Mouse (Mus musculus) neural tube, embryonic 15.5 days (tissue): Measurements from ENCODE around the gene Naa35. TPM values are rescaled to one million over a fixed set of nuclear protein-coding genes. Genes with fewer than 3 reads are reported as not detected.

Source experiments
- ATAC-seq: fragments of 200-750 bp; cut with Nextera tagmentation; 2 replicates; pipeline ENCODE4 v1.8.0; 2017; ENCODE audit warnings: mild to moderate bottlenecking, moderate TSS enrichment, moderate library complexity; ENCODE audit not compliant: low FRiP score
- H3K27ac ChIP-seq: fragments of 300-500 bp; sonication (generic); replicated peaks from 2 replicates; pipeline ENCODE4 v1.5.1; 2015; ENCODE audit warnings: mild to moderate bottlenecking, inconsistent platforms
- H3K27me3 ChIP-seq: fragments of 300-500 bp; sonication (generic); replicated peaks from 2 replicates; pipeline ENCODE4 v1.6.1; 2015; ENCODE audit warnings: inconsistent platforms
- H3K36me3 ChIP-seq: fragments of 300-500 bp; sonication (generic); 2 replicates; pipeline ENCODE4 v1.6.1; 2015; ENCODE audit warnings: inconsistent platforms
- H3K4me1 ChIP-seq: fragments of 300-500 bp; sonication (generic); 2 replicates; pipeline ENCODE4 v1.6.1; 2015; ENCODE audit warnings: inconsistent platforms
- H3K4me2 ChIP-seq: fragments of 300-500 bp; sonication (generic); 2 replicates; pipeline ENCODE4 v1.6.1; 2015; ENCODE audit warnings: inconsistent platforms, mild to moderate bottlenecking, moderate library complexity
- H3K4me3 ChIP-seq: fragments of 300-500 bp; sonication (generic); replicated peaks from 2 replicates; pipeline ENCODE4 v1.5.1; 2015; ENCODE audit warnings: mild to moderate bottlenecking, inconsistent platforms
- H3K9ac ChIP-seq: fragments of 300-500 bp; sonication (generic); replicated peaks from 2 replicates; pipeline ENCODE4 v1.6.1; 2015; ENCODE audit warnings: mild to moderate bottlenecking, inconsistent platforms
- H3K9me3 ChIP-seq: fragments of 300-500 bp; sonication (generic); replicated peaks from 2 replicates; pipeline ENCODE4 v1.6.1; 2016; ENCODE audit warnings: inconsistent platforms
- WGBS: fragments of 180-500 bp; shearing (Covaris S2); methylation state at CpG from one replicate; pipeline ENCODE4 v1.1.7; 2015; ENCODE audit warnings: mixed read lengths; 5-methylcytosine and 5-hydroxymethylcytosine counted together
- polyA plus RNA-seq: library from polyadenylated mRNA; unstranded; fragments of >200 nt; fragmentation: Nextera tagmentation; extraction: Ambion mirVana; gene quantifications from 2 replicates; pipeline ENCODE4 v1.2.1, GENCODE M21; 2015

The Naa35 gene
- polyA plus RNA-seq, 1 experiment from 2014 or later, result 131 TPM

GRCm38 (mm10) chr13:59615152-59615551, 30.1 kb downstream of the Naa35 start:
- no peak overlapping the region for H3K4me3 ChIP-seq
- H3K27me3 ChIP-seq, result no peaks in the 10 kb centered on the region
- H3K4me2 ChIP-seq, result no peak overlapping the region
- no peaks in the 10 kb centered on the region for H3K9me3 ChIP-seq
- no peaks in the 10 kb centered on the region for H3K4me1 ChIP-seq
- 54% methylated on average over 4 of the region's 4 CpGs for WGBS
- peaks cover 73% of the 10 kb centered on the region for H3K36me3 ChIP-seq
- H3K27ac ChIP-seq, result no peak overlapping the region
- H3K9ac ChIP-seq, result no peak overlapping the region
- no peak for ATAC-seq

GRCm38 (mm10) chr13:59615554-59615953, 30.5 kb downstream of the Naa35 start:
- Histone ChIP-seq H3K4me2 (no peak overlapping the region), H3K9me3 (no peaks in the 10 kb centered on the region), H3K4me3 (no peak overlapping the region), H3K4me1 (no peaks in the 10 kb centered on the region), H3K9ac (no peak overlapping the region), H3K27me3 (no peaks in the 10 kb centered on the region), H3K27ac (no peak overlapping the region), H3K36me3 (peaks cover 72% of the 10 kb centered on the region)
- 88% methylated on average over 4 of the region's 4 CpGs for WGBS
- ATAC-seq, result no peak

GRCm38 (mm10) chr13:59618463-59618862, 33.4 kb downstream of the Naa35 start:
- Histone ChIP-seq H3K27ac (no peak overlapping the region), H3K9me3 (no peaks in the 10 kb centered on the region), H3K4me2 (no peak overlapping the region), H3K4me1 (no peaks in the 10 kb centered on the region), H3K9ac (no peak overlapping the region), H3K4me3 (no peak overlapping the region), H3K27me3 (no peaks in the 10 kb centered on the region), H3K36me3 (peaks cover 70% of the 10 kb centered on the region)
- WGBS, result 88% methylated on average over 6 of the region's 6 CpGs
- ATAC-seq, result no peak

GRCm38 (mm10) chr13:59621643-59622489, 36.8 kb downstream of the Naa35 start:
- Histone ChIP-seq H3K4me1 (no peaks in the 10 kb centered on the region), H3K36me3 (peaks cover 77% of the 10 kb centered on the region), H3K27me3 (no peaks in the 10 kb centered on the region), H3K4me3 (no peak overlapping the region), H3K9ac (no peak overlapping the region), H3K9me3 (no peaks in the 10 kb centered on the region), H3K4me2 (no peak overlapping the region), H3K27ac (no peak overlapping the region)
- whole genome bisulfite sequencing, result 92% methylated on average over 7 of the region's 7 CpGs
- no peak for ATAC-seq

GRCm38 (mm10) chr13:59624389-59624788, 39.3 kb downstream of the Naa35 start:
- ATAC-seq, result no peak
- Histone ChIP-seq H3K27ac (no peak overlapping the region), H3K27me3 (no peaks in the 10 kb centered on the region), H3K4me1 (no peaks in the 10 kb centered on the region), H3K9ac (no peak overlapping the region), H3K9me3 (no peaks in the 10 kb centered on the region), H3K36me3 (peaks cover 78% of the 10 kb centered on the region), H3K4me3 (no peak overlapping the region), H3K4me2 (no peak overlapping the region)
- WGBS, result 91% methylated on average over 3 of the region's 3 CpGs

- Histone ChIP-seq H3K4me2 (no peak overlapping the region), H3K9ac (no peak overlapping the region), H3K9me3 (no peaks in the 10 kb centered on the region), H3K4me3 (no peak overlapping the region), H3K27me3 (no peaks in the 10 kb centered on the region), H3K27ac (no peak overlapping the region), H3K4me1 (no peaks in the 10 kb centered on the region), H3K36me3 (peaks cover 81% of the 10 kb centered on the region)
- ATAC-seq, result no peak
- 92% methylated on average over 5 of the region's 5 CpGs for whole genome bisulfite sequencing
Measured at GRCm38 (mm10) chr13:59624903-59625302, 39.8 kb downstream of the Naa35 start.

GRCm38 (mm10) chr13:59626739-59627138, 41.7 kb downstream of the Naa35 start:
- H3K9ac ChIP-seq, result no peak overlapping the region
- peaks cover 82% of the 10 kb centered on the region for H3K36me3 ChIP-seq
- 91% methylated on average over 7 of the region's 7 CpGs for WGBS
- H3K4me2 ChIP-seq, result no peak overlapping the region
- H3K9me3 ChIP-seq, result no peaks in the 10 kb centered on the region
- no peak overlapping the region for H3K4me3 ChIP-seq
- no peaks in the 10 kb centered on the region for H3K4me1 ChIP-seq
- H3K27ac ChIP-seq, result no peak overlapping the region
- H3K27me3 ChIP-seq, result no peaks in the 10 kb centered on the region
- ATAC-seq, result no peak

GRCm38 (mm10) chr13:59634637-59635036, 49.6 kb downstream of the Naa35 start:
- H3K9ac ChIP-seq, result no peak overlapping the region
- H3K27ac ChIP-seq, result no peak overlapping the region
- no peaks in the 10 kb centered on the region for H3K27me3 ChIP-seq
- H3K4me3 ChIP-seq, result no peak overlapping the region
- 71% methylated on average over 5 of the region's 5 CpGs for WGBS
- no peak for ATAC-seq
- H3K9me3 ChIP-seq, result no peaks in the 10 kb centered on the region
- peaks cover 77% of the 10 kb centered on the region for H3K36me3 ChIP-seq
- no peaks in the 10 kb centered on the region for H3K4me1 ChIP-seq
- no peak overlapping the region for H3K4me2 ChIP-seq

- peaks cover 57% of the 10 kb centered on the region for H3K36me3 ChIP-seq
- H3K9ac ChIP-seq, result no peak overlapping the region
- no peaks in the 10 kb centered on the region for H3K27me3 ChIP-seq
- no peak overlapping the region for H3K4me3 ChIP-seq
- ATAC-seq, result no peak
- WGBS, result 90% methylated on average over 7 of the region's 7 CpGs
- H3K9me3 ChIP-seq, result no peaks in the 10 kb centered on the region
- H3K4me2 ChIP-seq, result no peak overlapping the region
- no peaks in the 10 kb centered on the region for H3K4me1 ChIP-seq
- no peak overlapping the region for H3K27ac ChIP-seq
Measured at GRCm38 (mm10) chr13:59637800-59638199, 52.7 kb downstream of the Naa35 start.

GRCm38 (mm10) chr13:59639368-59640177, 54.5 kb downstream of the Naa35 start:
- Histone ChIP-seq H3K4me1 (no peaks in the 10 kb centered on the region), H3K27ac (no peak overlapping the region), H3K27me3 (no peaks in the 10 kb centered on the region), H3K36me3 (peaks cover 39% of the 10 kb centered on the region), H3K9me3 (no peaks in the 10 kb centered on the region), H3K4me3 (no peak overlapping the region), H3K4me2 (no peak overlapping the region), H3K9ac (no peak overlapping the region)
- 90% methylated on average over 16 of the region's 16 CpGs for WGBS
- ATAC-seq, result no peak

- no peak for ATAC-seq
- peaks cover 33% of the 10 kb centered on the region for H3K36me3 ChIP-seq
- no peak overlapping the region for H3K4me3 ChIP-seq
- no peak overlapping the region for H3K27ac ChIP-seq
- H3K4me1 ChIP-seq, result no peaks in the 10 kb centered on the region
- no peak overlapping the region for H3K9ac ChIP-seq
- H3K4me2 ChIP-seq, result no peak overlapping the region
- WGBS, result 90% methylated on average over 6 of the region's 6 CpGs
- H3K9me3 ChIP-seq, result no peaks in the 10 kb centered on the region
- no peaks in the 10 kb centered on the region for H3K27me3 ChIP-seq
Measured at GRCm38 (mm10) chr13:59640178-59640440, 55.0 kb downstream of the Naa35 start.

- 91% methylated on average over 2 of the region's 2 CpGs for WGBS
- H3K27ac ChIP-seq, result no peak overlapping the region
- no peak overlapping the region for H3K4me3 ChIP-seq
- no peak for ATAC-seq
- H3K36me3 ChIP-seq, result peaks cover 14% of the 10 kb centered on the region
- no peak overlapping the region for H3K4me2 ChIP-seq
- H3K27me3 ChIP-seq, result no peaks in the 10 kb centered on the region
- no peaks in the 10 kb centered on the region for H3K4me1 ChIP-seq
- no peak overlapping the region for H3K9ac ChIP-seq
- no peaks in the 10 kb centered on the region for H3K9me3 ChIP-seq
Measured at GRCm38 (mm10) chr13:59642818-59643217, 57.8 kb downstream of the Naa35 start.
